In genomic region chr16:49839681-49840535, GRCm38 (mm10) we compare ENCODE assay signal across 9 mouse cellular contexts. TPM values are rescaled to one million over a fixed set of nuclear protein-coding genes. Genes with fewer than 3 reads are reported as not detected.
DNase-seq lines count a peak whose midpoint lies in the region; ATAC-seq and TF ChIP-seq lines count a peak whose summit lies in the region.
"Had no signal": no experiment of that assay in that cellular context is flagged by ENCODE, and none has a peak within 500 bp of the region (broad histone marks: within the 10 kb centered on the region; RNA-seq: fewer than 3 reads in every experiment).

No protein-coding gene starts in this region.

- no peaks in the 10 kb centered on the region for H3K36me3 ChIP-seq in G1E (replicated peaks)
- H3K36me3 ChIP-seq in hindbrain, embryonic 11.5 days (ENCODE audit: control insufficient read depth, insufficient read depth, low read length): no peaks in the 10 kb centered on the region
- no peaks in the 10 kb centered on the region for H3K36me3 ChIP-seq in liver, embryonic 14.5 days (replicated peaks; ENCODE audit: control insufficient read depth, insufficient read depth, low read depth)
- no peaks in the 10 kb centered on the region for H3K36me3 ChIP-seq in neural tube, embryonic 14.5 days (ENCODE audit: control insufficient read depth, insufficient read depth, low read length)
- H3K36me3 ChIP-seq: limb, embryonic 15.5 days had no signal

- no peak for TF ChIP-seq CTCF in G1E (IDR thresholded peaks at IDR 0.05; ENCODE audit: low read depth, low read length)
- TF ChIP-seq CTCF in liver, embryonic 14.5 days (IDR thresholded peaks at IDR 0.05; ENCODE audit: low read depth): peak; percentile 33; the same call in 1 of the 2 replicates

- H3K27ac ChIP-seq in hindbrain, embryonic 11.5 days (ENCODE audit: low read depth, low read length): no peak overlapping the region
- peak overlapping the region; percentile 100 for H3K27ac ChIP-seq in liver, embryonic 14.5 days
- no peak overlapping the region for H3K27ac ChIP-seq in neural tube, embryonic 14.5 days (ENCODE audit: low read depth, low read length)
- H3K27ac ChIP-seq: limb, embryonic 15.5 days had no signal

- peaks cover 69% of the 10 kb centered on the region for H3K4me1 ChIP-seq in G1E (ENCODE audit: insufficient read depth, low read depth, low read length)
- H3K4me1 ChIP-seq in hindbrain, embryonic 11.5 days (replicated peaks; ENCODE audit: control insufficient read depth, insufficient read depth, low read length): peaks cover 3% of the 10 kb centered on the region; the same call in 1 of the 2 replicates
- H3K4me1 ChIP-seq in liver, embryonic 14.5 days (replicated peaks; ENCODE audit: control insufficient read depth in 2 of 2, insufficient read depth in 2 of 2, low read length in 1 of 2): peaks cover 64 to 70% of the 10 kb centered on the region in 2 experiments
- H3K4me1 ChIP-seq in neural tube, embryonic 14.5 days (ENCODE audit: control insufficient read depth, insufficient read depth, low read length): peaks cover 5% of the 10 kb centered on the region; the same call in 1 of the 2 replicates

- WGBS in hindbrain, embryonic 11.5 days: 69% methylated on average over 15 of the region's 15 CpGs
- WGBS in liver, embryonic 14.5 days (ENCODE audit: insufficient replicate concordance): 6% methylated on average over 15 of the region's 15 CpGs
- 47% methylated on average over 15 of the region's 15 CpGs for WGBS in neural tube, embryonic 14.5 days

- TF ChIP-seq EP300 in liver, embryonic 14.5 days (IDR thresholded peaks at IDR 0.05; ENCODE audit: low read depth): peak; percentile 99

- no peak overlapping the region for H3K9ac ChIP-seq in hindbrain, embryonic 11.5 days (ENCODE audit: low read depth, low read length)
- peak overlapping the region; percentile 86 for H3K9ac ChIP-seq in liver, embryonic 14.5 days (replicated peaks)
- H3K9ac ChIP-seq in neural tube, embryonic 14.5 days (replicated peaks; ENCODE audit: low read depth, low read length): no peak overlapping the region
- H3K9ac ChIP-seq: limb, embryonic 15.5 days had no signal

- no peaks in the 10 kb centered on the region for H3K27me3 ChIP-seq in G1E (ENCODE audit: insufficient read depth, low read length)
- H3K27me3 ChIP-seq in hindbrain, embryonic 11.5 days (ENCODE audit: control insufficient read depth, insufficient read depth, low read length): no peaks in the 10 kb centered on the region
- no peaks in the 10 kb centered on the region for H3K27me3 ChIP-seq in liver, embryonic 14.5 days (ENCODE audit: control insufficient read depth, insufficient read depth, low read length)
- no peaks in the 10 kb centered on the region for H3K27me3 ChIP-seq in neural tube, embryonic 14.5 days (ENCODE audit: control insufficient read depth, insufficient read depth, low read length)
- H3K27me3 ChIP-seq: limb, embryonic 15.5 days had no signal

- H3K4me2 ChIP-seq in hindbrain, embryonic 11.5 days (replicated peaks; ENCODE audit: low read depth, low read length): no peak overlapping the region
- H3K4me2 ChIP-seq in liver, embryonic 14.5 days (ENCODE audit: low read depth): peak overlapping the region; percentile 88
- H3K4me2 ChIP-seq in neural tube, embryonic 14.5 days (ENCODE audit: low read depth, low read length): 0 out of 2 replicates have a peak overlapping the region, but pooled peaks have one; percentile 12
- H3K4me2 ChIP-seq: limb, embryonic 15.5 days had no signal

- H3K9me3 ChIP-seq in G1E (replicated peaks): no peaks in the 10 kb centered on the region
- H3K9me3 ChIP-seq in hindbrain, embryonic 11.5 days (ENCODE audit: control insufficient read depth, low read length): no peaks in the 10 kb centered on the region
- no peaks in the 10 kb centered on the region for H3K9me3 ChIP-seq in liver, embryonic 14.5 days (ENCODE audit: control insufficient read depth, low read length)
- H3K9me3 ChIP-seq in neural tube, embryonic 14.5 days (ENCODE audit: control insufficient read depth, low read length): no peaks in the 10 kb centered on the region
- H3K9me3 ChIP-seq: limb, embryonic 15.5 days had no signal

- peak; percentile 86 for ATAC-seq in G1E (ENCODE audit: extremely low read depth, insufficient number of reproducible peaks, low FRiP score, poor library complexity, severe bottlenecking)
- ATAC-seq in hindbrain, embryonic 11.5 days (ENCODE audit: low FRiP score): 0 out of 2 replicates have a peak, but pooled peaks have one; percentile 30
- ATAC-seq in liver, embryonic 14.5 days (ENCODE audit: insufficient read depth): peak; percentile 99
- peak; percentile 52; the same call in 1 of the 2 replicates for ATAC-seq in neural tube, embryonic 14.5 days (ENCODE audit: low read depth)

- DNase-seq in embryo, embryonic 11 days: peak; percentile 34
- no peak for DNase-seq in embryo, embryonic 9.5 days (ENCODE audit: extremely low spot score)
- peak; percentile 54 for DNase-seq in G1E (ENCODE audit: low spot score)
- peak; percentile 39 to 55 for DNase-seq in cerebellum, postnatal 36 days
- DNase-seq in hindbrain, embryonic 11.5 days (ENCODE audit: low spot score): no peak
- peak; percentile 95 to 97 (median 96) for DNase-seq in liver, embryonic 14.5 days (ENCODE audit: low read depth in 3 of 3, low spot score in 3 of 3)
- no peak for DNase-seq in Muller cell, postnatal 12 days (ENCODE audit: inconsistent ontology term)

- H3K4me3 ChIP-seq in G1E (ENCODE audit: low read depth, low read length): peak overlapping the region; percentile 63
- H3K4me3 ChIP-seq in hindbrain, embryonic 11.5 days (ENCODE audit: low read depth, low read length): no peak overlapping the region
- peak overlapping the region; percentile 51 to 62 for H3K4me3 ChIP-seq in liver, embryonic 14.5 days (ENCODE audit: insufficient read depth in 1 of 2, low read depth in 2 of 2, low read length in 2 of 2)
- no peak overlapping the region for H3K4me3 ChIP-seq in neural tube, embryonic 14.5 days (ENCODE audit: low read depth, low read length)
- H3K4me3 ChIP-seq: limb, embryonic 15.5 days had no signal

RNA-seq across cellular contexts. Expression of gene Cd47, which starts 39.6 kb away (rescaled TPM):
- 418 and 451 TPM in 2 replicates for total RNA-seq in G1E (2014; fragmentation: Nextera tagmentation)
- total RNA-seq in G1E (2017): 149 and 155 TPM in 2 replicates
- 88.8 and 95.1 TPM in 2 replicates for polyA plus RNA-seq in G1E (2012)
- 76.5 and 83.4 TPM in 2 replicates for polyA plus RNA-seq in hindbrain, embryonic 11.5 days (2014; fragmentation: Nextera tagmentation; extraction: Ambion mirVana)
- polyA plus RNA-seq in liver, embryonic 14.5 days (2012; rRNA removed): 54.3 and 82.5 TPM in 2 replicates
- 331 and 345 TPM in 2 replicates for polyA plus RNA-seq in liver, embryonic 14.5 days (2014; fragmentation: Nextera tagmentation; extraction: Ambion mirVana)
- polyA plus RNA-seq in neural tube, embryonic 14.5 days (2014; fragmentation: Nextera tagmentation; extraction: Ambion mirVana): 139 and 166 TPM in 2 replicates

Comparison
In these comparisons a context has a peak if more than half of its experiments do, and no peak if none do; other contexts are left out.
1. DNase-seq: peak in embryo, embryonic 11 days (single experiment), G1E (single experiment), cerebellum, postnatal 36 days (2 of 2) and liver, embryonic 14.5 days (3 of 3); none in embryo, embryonic 9.5 days (single experiment), hindbrain, embryonic 11.5 days (single experiment) and Muller cell, postnatal 12 days (single experiment).
2. ATAC-seq: peak in every context shown above with its lines; median percentile 99 in liver, embryonic 14.5 days; 86 in G1E; 52 in neural tube, embryonic 14.5 days; 30 in hindbrain, embryonic 11.5 days.
3. H3K4me3 ChIP-seq: peak in G1E (single experiment) and liver, embryonic 14.5 days (2 of 2); none in hindbrain, embryonic 11.5 days (single experiment) and neural tube, embryonic 14.5 days (single experiment).